Mouse (Mus musculus): ENCODE results near the gene Fryl.
A peak's percentile ranks its signal among the peaks of the same experiment; 100 is the strongest.
"Not testable (repeated sequence)": the region's sequence is repeated elsewhere in the genome, so short reads cannot be mapped to it uniquely, and the experiment has no call there.

- peak; percentile 49; the same call in 1 of the 2 replicates for TF ChIP-seq CTCF (IDR thresholded peaks at IDR 0.05; ENCODE audit: insufficient read depth, low read length)
- TF ChIP-seq POLR2A (IDR thresholded peaks at IDR 0.05; ENCODE audit: borderline replicate concordance, extremely low read depth, low read depth, low read length), result not testable (repeated sequence)
Observed at GRCm38 (mm10) chr5:73008230-73008629, 248.2 kb downstream of the Fryl start.
